Mouse (Mus musculus) heart, embryonic 16.5 days (tissue): ENCODE results near the gene Prr5l. TPM values are rescaled to one million over a fixed set of nuclear protein-coding genes. Genes with fewer than 3 reads are reported as not detected.

Experiments used
- ATAC-seq: fragments of 200-750 bp; cut with Nextera tagmentation; replicated peaks from 2 replicates; pipeline ENCODE4 v1.8.0; 2017; ENCODE audit warnings: moderate number of reproducible peaks; ENCODE audit not compliant: insufficient read depth, low FRiP score; ENCODE audit errors: extremely low read depth
- H3K27ac ChIP-seq: fragments of 300-500 bp; sonication (generic); 2 replicates; pipeline ENCODE4 v1.5.1; 2014; ENCODE audit warnings: mild to moderate bottlenecking, low read length, control low read depth, moderate library complexity
- H3K27me3 ChIP-seq: fragments of 300-500 bp; sonication (generic); 2 replicates; pipeline ENCODE4 v1.6.1; 2014; ENCODE audit warnings: low read length, mixed read lengths; ENCODE audit not compliant: control insufficient read depth, insufficient read depth
- H3K36me3 ChIP-seq: fragments of 300-500 bp; sonication (generic); 2 replicates; pipeline ENCODE4 v1.6.1; 2014; ENCODE audit not compliant: control insufficient read depth, insufficient read depth
- H3K4me1 ChIP-seq: fragments of 300-500 bp; sonication (generic); 2 replicates; pipeline ENCODE4 v1.6.1; 2014; ENCODE audit warnings: low read length, mixed read lengths; ENCODE audit not compliant: control insufficient read depth, insufficient read depth
- H3K4me2 ChIP-seq: fragments of 300-500 bp; sonication (generic); 2 replicates; pipeline ENCODE4 v1.6.1; 2014; ENCODE audit warnings: low read depth, mild to moderate bottlenecking, control low read depth, low read length
- H3K4me3 ChIP-seq: fragments of 300-500 bp; sonication (generic); 2 replicates; pipeline ENCODE4 v1.5.1; 2014; ENCODE audit warnings: mild to moderate bottlenecking, control low read depth, low read length
- H3K9ac ChIP-seq: fragments of 300-500 bp; sonication (generic); 2 replicates; pipeline ENCODE4 v1.6.1; 2014; ENCODE audit warnings: low read length, control low read depth
- H3K9me3 ChIP-seq: fragments of 300-500 bp; sonication (generic); replicated peaks from 2 replicates; pipeline ENCODE4 v1.6.1; 2016; ENCODE audit warnings: low read length; ENCODE audit not compliant: control insufficient read depth
- WGBS: fragments of 180-500 bp; shearing (Covaris S2); extraction: QIAGEN DNeasy Blood & Tissue Kit; methylation state at CpG from one replicate; pipeline ENCODE4 v1.1.7; 2014; 5-methylcytosine and 5-hydroxymethylcytosine counted together
- polyA plus RNA-seq: library from polyadenylated mRNA; unstranded; fragments of >200 nt; fragmentation: Nextera tagmentation; extraction: Ambion mirVana; gene quantifications from 2 replicates; pipeline ENCODE4 v1.2.1, GENCODE M21; 2015

Gene Prr5l
- polyA plus RNA-seq, 1 experiment from 2014 or later: 6.2 TPM

DNA sequence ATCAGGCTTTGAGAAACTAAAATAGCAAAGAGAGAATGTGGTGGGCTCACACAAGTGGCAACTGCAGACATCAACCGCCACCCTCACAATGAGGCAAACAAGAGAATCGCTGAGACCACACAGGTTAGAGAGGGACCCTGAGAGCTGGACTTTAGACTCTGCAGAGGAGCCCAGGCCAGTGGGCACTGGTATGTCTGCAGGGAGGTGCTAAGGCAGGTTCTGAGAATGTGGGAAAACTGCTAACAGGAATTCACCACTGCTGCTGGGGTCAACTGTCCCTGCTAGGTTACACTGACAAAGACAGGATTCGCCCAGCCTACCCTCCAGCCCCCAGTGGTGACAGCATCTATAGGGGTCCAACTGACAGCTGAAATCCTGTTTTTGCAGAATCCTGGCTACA lies 171.2 kb downstream of the Prr5l start:
- Histone ChIP-seq H3K27me3 (no peaks in the 10 kb centered on the region), H3K27ac (no peak overlapping the region), H3K36me3 (no peaks in the 10 kb centered on the region), H3K9me3 (no peaks in the 10 kb centered on the region), H3K4me2 (no peak overlapping the region), H3K4me1 (peaks cover 4% of the 10 kb centered on the region; the same call in 1 of the 2 replicates), H3K9ac (no peak overlapping the region), H3K4me3 (no peak overlapping the region)
- ATAC-seq: no peak
- WGBS: 74% methylated on average over 3 of the region's 3 CpGs

DNA sequence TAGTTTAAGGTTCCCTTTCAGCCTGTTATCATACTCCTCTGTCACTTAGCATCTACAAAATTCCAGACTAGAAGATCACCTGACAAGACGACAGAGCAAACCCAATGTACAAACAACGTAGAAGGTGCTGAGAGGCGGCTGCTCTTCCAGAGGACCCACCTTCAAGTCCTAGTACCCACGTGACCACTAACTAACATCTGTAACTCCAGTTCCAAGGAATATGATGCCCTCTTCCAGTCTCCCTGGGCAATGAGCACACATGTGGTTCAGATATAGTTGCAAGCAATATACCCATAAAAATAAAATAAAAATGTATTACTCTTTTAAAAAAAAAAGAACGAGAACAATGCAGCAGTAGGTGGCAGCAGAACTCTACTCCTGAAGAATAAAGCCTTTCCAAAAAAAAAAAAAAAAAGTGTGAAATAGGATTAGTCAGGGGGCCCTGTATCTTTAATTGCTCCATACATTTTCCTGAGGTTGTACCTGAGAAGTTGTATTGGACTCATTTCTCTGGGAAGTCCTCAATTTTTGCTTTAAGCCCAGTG lies 176.8 kb downstream of the Prr5l start:
- Histone ChIP-seq H3K9me3 (no peaks in the 10 kb centered on the region), H3K9ac (no peak overlapping the region), H3K4me3 (no peak overlapping the region), H3K27me3 (no peaks in the 10 kb centered on the region), H3K4me1 (no peaks in the 10 kb centered on the region; the same call in 1 of the 2 replicates), H3K4me2 (no peak overlapping the region), H3K27ac (no peak overlapping the region), H3K36me3 (no peaks in the 10 kb centered on the region)
- WGBS: 43% methylated on average over 5 of the region's 5 CpGs
- no peak for ATAC-seq

DNA sequence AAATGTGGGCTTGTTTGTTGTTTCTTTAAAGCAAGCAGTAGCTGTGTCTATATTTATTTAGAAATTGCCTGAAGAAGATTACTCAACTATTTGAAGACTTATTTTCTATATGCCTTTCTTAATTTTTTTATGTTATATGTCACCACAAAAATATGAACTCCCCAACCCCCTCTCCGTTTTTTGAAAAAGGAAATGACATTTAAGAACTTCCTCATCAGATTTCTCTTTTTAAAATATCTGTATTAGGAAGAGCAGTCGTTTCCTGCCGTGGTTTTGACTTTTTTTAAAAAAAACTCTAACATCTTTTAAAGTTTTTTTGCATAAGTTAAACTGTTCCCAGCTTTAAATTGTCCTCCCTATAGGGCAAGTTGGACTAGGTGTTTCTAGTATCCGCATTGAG lies 183.5 kb downstream of the Prr5l start:
- no peaks in the 10 kb centered on the region for H3K9me3 ChIP-seq
- 66% methylated on average over 4 of the region's 4 CpGs for WGBS
- peaks cover 26% of the 10 kb centered on the region for H3K36me3 ChIP-seq
- H3K4me3 ChIP-seq: no peak overlapping the region
- H3K27ac ChIP-seq: no peak overlapping the region
- no peaks in the 10 kb centered on the region for H3K27me3 ChIP-seq
- no peak overlapping the region for H3K9ac ChIP-seq
- ATAC-seq: no peak
- H3K4me2 ChIP-seq: no peak overlapping the region
- H3K4me1 ChIP-seq: no peaks in the 10 kb centered on the region

DNA sequence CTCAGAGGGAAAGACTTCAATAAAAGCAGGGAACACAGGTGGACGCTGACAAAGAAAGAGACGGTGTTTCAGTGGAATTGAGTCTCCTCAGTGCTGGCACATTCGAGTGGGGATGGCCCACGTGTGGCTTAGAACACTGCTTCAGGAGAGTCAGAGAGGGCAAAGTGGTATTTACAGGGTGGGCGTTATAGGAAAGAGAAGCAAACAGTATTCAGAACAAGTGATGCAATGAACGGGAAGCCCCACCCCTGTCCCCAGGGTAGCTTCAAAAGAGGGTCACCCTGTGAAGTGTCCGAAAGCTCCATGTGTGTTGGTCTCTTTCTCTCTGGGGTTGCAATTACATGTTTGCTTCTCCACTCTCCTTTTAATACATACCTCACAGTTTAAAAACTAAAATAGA lies 187.2 kb downstream of the Prr5l start:
- ATAC-seq: no peak
- peaks cover 44% of the 10 kb centered on the region for H3K36me3 ChIP-seq
- no peak overlapping the region for H3K9ac ChIP-seq
- no peak overlapping the region for H3K27ac ChIP-seq
- no peaks in the 10 kb centered on the region for H3K4me1 ChIP-seq
- H3K4me3 ChIP-seq: no peak overlapping the region
- 90% methylated on average over 7 of the region's 7 CpGs for WGBS
- H3K27me3 ChIP-seq: no peaks in the 10 kb centered on the region
- H3K9me3 ChIP-seq: no peaks in the 10 kb centered on the region
- no peak overlapping the region for H3K4me2 ChIP-seq

DNA sequence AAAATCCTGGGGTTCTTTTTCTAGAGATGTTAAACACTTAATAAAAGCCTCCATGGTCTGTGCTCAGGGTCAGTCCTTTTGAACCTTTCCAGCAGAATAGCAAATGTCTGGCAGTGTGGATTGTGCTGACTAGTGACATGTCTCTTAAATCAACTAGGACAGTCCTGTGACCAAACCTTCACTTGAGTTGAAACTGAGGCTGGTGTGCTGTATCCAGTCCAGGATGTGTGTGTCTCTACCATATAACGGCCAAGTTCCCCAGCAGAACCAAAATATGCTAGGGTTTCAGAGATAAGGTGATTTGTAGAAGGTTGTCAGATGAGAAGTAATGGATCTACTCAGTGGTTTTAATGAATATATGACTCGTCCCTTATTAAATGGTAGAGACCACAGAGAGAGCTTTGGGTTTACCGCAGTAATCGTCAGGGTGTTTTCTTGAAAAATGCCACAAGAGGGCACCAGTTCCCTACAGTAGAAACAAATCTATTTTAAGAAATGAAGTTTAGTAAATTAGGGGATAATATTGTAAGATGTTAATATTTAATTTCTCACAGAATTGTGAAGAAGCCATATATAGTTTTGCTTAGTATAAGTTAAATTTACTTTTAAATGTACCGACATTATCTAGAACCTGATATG lies 189.1 kb downstream of the Prr5l start:
- Histone ChIP-seq H3K4me1 (no peaks in the 10 kb centered on the region), H3K4me3 (no peak overlapping the region), H3K9ac (no peak overlapping the region), H3K4me2 (no peak overlapping the region), H3K27ac (no peak overlapping the region), H3K36me3 (peaks cover 46% of the 10 kb centered on the region), H3K9me3 (no peaks in the 10 kb centered on the region), H3K27me3 (no peaks in the 10 kb centered on the region)
- 50% methylated on average over 5 of the region's 5 CpGs for WGBS
- ATAC-seq: no peak

DNA sequence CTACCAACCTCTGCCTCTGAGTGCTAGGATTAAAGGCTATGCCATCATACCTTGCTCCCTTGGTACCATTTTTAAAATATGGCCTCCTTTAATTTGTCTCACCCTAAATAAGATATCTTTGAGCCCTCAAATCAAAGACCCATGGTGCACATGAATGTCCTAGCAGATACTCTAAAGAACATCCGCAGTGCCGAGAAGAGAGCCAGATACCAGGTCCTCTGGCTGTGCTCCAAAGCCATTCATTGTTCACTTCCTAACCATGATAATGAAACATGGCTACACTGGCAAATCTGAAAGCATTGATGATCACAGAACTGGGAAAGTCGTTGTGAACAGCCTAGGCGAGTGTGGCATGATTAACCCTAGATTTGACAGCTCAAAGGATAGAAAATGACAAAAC lies 189.8 kb downstream of the Prr5l start:
- Histone ChIP-seq H3K4me1 (no peaks in the 10 kb centered on the region), H3K9ac (no peak overlapping the region), H3K36me3 (peaks cover 46% of the 10 kb centered on the region), H3K4me2 (no peak overlapping the region), H3K9me3 (no peaks in the 10 kb centered on the region), H3K27ac (no peak overlapping the region), H3K4me3 (no peak overlapping the region), H3K27me3 (no peaks in the 10 kb centered on the region)
- 46% methylated on average over 4 of the region's 4 CpGs for WGBS
- no peak for ATAC-seq

DNA sequence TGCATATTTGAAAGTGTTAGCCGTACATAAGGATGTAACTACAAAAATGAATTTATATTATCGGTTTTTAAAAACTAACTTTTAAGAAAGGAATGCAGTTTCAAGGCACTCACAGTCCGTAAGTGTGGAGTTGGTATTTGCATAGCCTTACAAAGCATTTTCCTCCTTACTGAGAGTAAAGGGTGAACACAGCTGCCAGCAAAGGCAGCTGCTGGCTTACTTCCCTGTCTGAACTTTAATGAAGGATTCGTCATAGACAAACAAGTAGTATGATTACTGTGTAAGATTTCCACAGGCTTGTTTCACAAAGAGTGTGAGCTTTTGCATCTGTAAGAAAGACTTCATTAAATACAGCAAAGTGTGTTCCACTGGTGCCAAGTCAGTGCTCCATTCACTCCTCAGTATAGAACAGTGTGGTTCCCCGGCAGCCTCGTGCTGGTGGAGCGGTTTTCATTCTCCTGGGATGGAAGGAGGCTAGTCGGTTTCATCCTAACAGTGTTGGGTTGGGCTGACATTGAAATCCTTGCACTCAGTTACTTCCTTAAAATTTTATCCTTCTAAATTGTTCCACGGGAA lies 192.5 kb downstream of the Prr5l start:
- Histone ChIP-seq H3K4me2 (no peak overlapping the region), H3K4me3 (no peak overlapping the region), H3K9me3 (no peaks in the 10 kb centered on the region), H3K9ac (no peak overlapping the region), H3K36me3 (peaks cover 39% of the 10 kb centered on the region), H3K4me1 (no peaks in the 10 kb centered on the region), H3K27me3 (no peaks in the 10 kb centered on the region), H3K27ac (no peak overlapping the region)
- 88% methylated on average over 9 of the region's 9 CpGs for WGBS
- no peak for ATAC-seq

DNA sequence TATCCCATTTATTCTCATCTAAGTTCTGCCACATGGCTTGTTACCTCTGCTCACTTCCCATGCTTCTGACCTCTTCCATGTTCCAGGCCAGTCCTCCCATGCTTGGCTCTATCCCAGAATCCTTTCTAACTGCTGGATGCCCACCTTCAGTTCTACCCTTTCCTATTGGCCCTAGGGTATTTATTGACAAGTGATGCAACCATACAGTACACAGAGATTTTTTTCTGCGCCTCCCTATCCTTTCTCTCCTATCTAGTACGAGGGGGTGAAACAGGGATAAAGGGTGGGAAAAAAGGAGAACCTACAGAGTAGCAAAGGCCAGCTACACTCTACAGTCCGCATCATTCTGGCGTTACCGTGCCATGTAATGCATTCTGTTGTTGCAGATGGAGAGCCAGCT lies 194.8 kb downstream of the Prr5l start:
- Histone ChIP-seq H3K27ac (no peak overlapping the region), H3K9me3 (no peaks in the 10 kb centered on the region), H3K9ac (no peak overlapping the region), H3K27me3 (no peaks in the 10 kb centered on the region), H3K36me3 (peaks cover 39% of the 10 kb centered on the region), H3K4me2 (no peak overlapping the region), H3K4me3 (no peak overlapping the region), H3K4me1 (no peaks in the 10 kb centered on the region)
- no peak for ATAC-seq
- WGBS: 91% methylated on average over 5 of the region's 5 CpGs

DNA sequence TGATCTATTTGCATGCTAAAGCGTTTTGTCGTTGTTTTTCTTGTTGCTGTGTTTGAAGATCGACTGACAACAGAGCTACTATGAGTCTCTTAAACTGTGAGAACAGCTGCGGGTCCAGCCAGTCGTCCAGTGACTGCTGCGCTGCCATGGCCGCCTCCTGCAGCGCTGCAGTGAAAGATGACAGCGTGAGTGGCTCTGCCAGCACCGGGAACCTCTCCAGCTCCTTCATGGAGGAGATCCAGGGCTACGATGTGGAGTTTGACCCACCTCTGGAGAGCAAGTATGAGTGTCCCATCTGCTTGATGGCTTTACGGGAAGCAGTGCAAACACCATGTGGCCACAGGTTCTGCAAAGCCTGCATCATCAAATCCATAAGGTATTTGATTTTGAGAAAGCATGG lies 198.4 kb downstream of the Prr5l start:
- no peak for ATAC-seq
- Histone ChIP-seq H3K27me3 (no peaks in the 10 kb centered on the region), H3K4me1 (peaks cover 2% of the 10 kb centered on the region), H3K9ac (no peak overlapping the region), H3K27ac (no peak overlapping the region), H3K9me3 (no peaks in the 10 kb centered on the region), H3K4me3 (no peak overlapping the region), H3K36me3 (peaks cover 20% of the 10 kb centered on the region), H3K4me2 (no peak overlapping the region)
- 85% methylated on average over 12 of the region's 12 CpGs for WGBS
